Mouse (Mus musculus) inflammation-experienced regulatory T-cells, adult 6 months (primary cell): ENCODE data around the gene Id1. TPM values are rescaled to one million over a fixed set of nuclear protein-coding genes. Genes with fewer than 3 reads are reported as not detected.
A peak's percentile ranks its signal among the peaks of the same experiment; 100 is the strongest.

Experiments used
- ATAC-seq: one replicate; pipeline ENCODE4 v1.8.0; 2017
- polyA plus RNA-seq, 3 experiments: library from polyadenylated mRNA; unstranded; fragments of 100-300 nt; shearing (Covaris generic); gene quantifications; one replicate each; pipeline ENCODE4 v1.2.1; 2017

Gene Id1
- polyA plus RNA-seq, 3 experiments from 2014 or later: 0.91 TPM; not detected in 2

DNA sequence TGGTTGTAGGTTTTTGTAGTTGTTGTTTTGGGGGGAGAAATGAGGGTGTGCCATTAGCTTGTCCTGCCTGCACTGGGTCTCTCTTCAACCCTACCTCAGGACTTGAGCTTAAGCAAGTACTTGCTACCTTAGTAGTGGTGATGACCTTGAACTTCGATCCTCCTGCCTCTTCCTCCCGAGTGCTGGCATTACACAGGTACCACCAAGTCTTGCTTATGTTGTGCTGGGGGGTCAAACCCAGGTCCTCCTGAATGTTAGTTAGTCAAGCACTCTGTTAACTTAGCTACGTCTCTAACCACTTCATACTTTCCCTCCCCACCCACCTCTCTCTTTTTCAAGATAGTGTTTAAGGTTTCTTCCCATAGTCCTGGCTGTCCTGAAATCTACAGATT, 11.7 kb upstream of the Id1 start:
- ATAC-seq: no peak

DNA sequence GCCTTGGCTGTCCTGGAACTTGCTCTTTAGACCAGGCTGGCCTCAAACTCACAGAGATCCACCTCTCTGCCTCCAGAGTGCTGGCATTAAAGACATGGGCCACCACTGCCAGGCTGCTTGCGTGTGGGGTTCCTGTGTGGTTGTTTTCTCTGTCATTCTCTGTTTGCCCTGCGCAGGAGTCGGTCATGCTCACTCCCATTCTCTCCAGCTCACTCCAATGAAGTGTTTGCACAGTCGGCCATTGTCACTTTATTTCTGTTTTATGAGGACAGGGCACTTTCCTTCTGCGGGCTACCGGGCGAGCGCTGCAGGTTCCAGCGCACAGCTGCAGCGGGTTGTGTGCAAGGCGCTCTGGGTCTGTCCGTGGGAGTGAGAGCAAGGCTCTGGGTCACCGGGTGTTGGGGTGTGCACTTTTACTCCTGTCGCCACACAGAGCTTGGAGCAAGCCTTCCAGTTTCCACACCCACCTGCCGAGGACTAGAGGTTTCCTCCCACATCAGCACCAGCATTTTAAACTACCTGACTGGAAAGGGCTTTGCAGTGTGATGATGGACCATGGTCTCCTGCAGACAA, 10.8 kb upstream of the Id1 start:
- ATAC-seq: no peak

DNA sequence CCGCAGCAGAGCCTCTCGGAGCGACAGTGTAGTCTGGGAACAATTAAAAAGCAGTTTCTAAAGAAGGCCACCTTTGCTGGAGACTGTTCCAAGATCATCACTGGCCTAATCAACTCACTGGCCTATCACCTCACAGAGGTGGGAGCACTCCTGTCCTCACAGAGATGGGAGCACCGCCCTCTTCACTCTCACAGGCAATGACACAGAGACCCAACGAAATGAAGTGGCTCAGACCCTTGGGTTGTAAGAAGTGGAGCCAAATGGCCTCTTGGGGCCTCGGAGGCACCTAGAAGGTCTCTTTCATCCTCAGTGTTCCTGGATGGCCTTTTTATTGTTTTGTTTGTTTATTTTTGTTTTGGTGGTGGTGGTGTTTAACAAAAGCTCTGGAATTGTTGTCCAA, 9.8 kb upstream of the Id1 start:
- no peak for ATAC-seq

DNA sequence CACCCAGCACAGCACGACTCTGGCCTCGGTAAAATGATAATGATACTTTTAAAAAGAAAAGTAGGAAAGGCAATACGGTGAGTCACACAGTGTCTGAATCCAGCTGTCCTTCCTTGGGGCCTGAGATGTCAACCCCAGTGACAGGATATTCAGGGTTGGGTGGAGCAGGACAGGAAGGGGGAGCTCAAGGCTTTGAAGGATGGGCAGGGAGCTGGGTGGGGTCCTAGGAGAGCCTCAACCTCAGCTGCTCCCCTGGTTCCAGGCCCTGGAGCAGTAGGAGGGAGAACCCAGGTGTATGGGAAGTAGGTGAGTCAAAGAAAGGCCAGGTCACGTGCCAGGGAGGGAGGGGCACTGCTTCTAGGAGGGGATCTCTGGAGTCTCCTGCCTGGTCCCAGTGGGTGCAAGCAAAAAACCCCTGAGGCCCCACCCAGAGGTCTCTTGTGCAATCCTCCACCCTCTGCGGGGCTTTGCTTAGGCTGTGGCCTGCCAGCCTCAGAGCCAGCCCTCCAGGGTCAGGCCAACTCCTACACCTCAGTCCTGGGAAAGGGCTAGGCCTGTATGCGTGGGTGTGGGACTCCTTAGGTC, 9.2 kb upstream of the Id1 start:
- no peak for ATAC-seq

DNA sequence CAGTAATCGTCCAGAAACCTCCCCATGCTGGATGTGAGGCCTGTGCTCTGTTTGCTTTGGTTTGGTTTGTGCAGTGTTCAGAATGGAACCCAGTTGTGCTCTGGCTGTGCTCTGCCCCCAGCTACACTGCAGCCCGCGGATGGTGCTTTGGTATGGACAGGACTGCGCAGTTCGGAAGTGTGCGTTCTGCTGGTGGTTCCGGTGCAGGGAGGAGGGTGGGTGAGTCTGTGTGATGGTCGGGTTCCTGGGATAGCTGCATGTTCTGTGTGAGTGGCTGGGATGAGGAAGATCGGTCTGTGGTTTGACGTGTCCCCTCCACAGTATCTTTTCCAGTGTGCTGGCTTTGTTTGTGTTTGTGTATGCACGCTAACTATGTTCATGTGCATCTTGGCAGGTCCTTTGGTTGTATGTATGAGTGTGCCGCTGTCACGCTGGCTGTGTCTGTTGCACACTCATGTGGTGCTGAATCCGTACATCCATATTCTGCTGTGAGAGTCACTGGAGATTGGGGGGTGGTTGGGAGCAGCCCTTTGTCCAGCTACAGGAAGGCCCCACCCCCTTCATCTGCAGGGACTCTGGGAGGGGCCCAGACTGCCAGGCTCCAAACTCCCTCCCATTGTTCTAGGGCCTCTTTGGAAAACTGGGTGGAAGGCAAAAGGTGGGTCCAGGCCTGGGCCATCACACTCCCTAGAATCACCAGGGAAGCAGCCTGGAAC, 8.1 kb upstream of the Id1 start:
- ATAC-seq: no peak

DNA sequence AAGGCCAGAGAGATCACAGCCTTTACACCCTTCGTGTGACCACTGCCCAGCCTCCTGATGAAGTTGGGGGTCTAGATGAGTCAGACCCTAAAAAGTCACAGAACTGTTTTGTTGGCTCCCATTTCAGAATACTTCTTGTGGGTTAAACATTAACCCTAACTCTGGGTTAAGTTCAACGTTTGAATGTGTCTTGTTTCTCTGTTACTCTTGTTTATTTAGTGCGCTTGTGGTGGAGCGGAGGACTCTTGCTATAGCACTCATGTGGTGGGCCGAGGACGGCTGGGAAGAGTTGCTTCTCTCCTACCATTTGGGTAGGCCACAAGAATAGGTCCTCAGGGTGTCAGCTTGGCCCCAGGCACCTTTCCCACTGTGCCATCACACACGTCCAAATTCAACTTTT, 7.5 kb upstream of the Id1 start:
- ATAC-seq: no peak

DNA sequence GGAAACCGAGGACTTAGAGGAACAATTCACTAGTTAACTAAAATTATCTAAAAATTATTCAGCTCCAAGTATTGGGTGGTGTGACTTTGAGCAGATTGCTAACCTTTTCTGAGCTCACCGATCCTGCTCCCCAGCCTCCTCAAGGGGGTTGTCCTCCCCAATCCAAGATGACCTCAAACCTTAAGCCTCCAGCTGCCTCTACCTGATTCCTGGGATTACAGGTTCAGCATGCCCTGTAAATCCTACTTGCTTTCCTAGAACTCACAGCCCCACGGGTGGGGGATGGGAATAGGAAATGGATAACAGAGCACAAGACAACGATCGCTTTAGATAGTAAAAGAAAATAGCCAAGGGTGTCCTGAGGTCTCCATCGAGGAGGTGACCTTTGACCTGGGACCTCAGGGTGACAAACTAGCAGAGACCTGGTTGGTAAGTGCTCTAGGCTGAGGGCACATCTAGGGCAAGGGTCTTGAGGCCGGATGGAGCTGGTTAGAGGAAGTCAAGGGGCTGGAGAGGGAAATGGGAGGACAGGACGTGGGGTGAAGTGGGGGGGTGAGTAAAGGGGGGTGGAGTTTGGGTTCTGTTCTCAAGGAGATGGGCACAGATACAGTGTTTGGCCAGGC, 6.9 kb upstream of the Id1 start:
- no peak for ATAC-seq

DNA sequence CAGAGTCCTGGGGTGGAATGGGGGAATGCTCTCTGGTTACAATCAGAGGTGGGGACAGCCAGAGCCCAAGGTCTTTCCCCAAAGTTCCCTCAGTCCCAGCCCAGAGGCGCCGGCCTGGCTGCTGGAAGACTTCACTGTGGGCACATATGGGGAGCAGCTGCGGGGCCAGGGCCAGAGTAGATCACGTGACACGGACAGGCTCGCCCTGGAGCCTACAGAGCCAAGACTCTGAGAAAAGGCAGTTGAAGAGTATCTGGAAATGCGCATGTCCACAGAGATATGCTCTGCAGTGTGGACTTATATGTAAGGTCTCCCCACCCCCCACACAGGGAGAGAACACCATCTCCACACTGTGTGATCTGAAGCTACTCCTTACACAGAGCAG, 6.4 kb upstream of the Id1 start:
- ATAC-seq: no peak

DNA sequence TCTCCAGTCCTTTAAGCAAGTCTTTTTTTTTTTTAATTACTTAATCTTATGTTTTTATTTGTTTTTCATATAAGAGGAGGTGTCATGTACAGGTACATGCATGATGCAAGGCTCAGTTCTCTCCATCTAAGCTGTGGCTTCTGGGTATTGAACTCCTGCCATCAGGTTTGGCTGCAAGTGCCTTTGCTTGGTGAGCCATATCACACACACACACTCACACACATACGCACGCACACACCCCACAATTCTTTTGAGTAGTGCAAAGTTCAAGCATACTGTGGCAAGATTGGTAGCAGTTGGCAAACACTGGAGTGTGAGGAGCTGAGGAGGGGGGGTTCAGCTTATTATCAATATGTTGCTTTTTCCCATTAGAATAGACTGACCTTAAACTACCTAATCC, 2.9 kb upstream of the Id1 start:
- no peak for ATAC-seq

DNA sequence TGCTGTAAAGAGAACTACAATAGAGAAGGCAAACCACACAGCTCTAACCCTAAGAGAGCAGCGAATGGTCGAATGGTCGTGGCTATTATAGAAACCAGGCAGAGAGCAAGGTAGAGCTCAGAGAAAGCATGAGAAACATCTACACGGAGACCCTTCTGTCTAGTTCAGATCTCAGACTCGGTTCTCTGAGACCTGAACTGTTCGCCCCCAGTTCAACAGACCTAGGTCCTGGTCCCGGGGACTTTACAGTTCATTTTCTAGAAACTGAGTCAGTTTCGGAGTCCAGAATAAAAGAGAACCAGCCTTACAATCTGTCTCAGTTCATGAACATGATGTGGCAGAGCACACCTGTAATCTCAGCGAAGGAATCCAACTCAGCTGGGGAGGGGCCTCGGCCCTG, 1.6 kb upstream of the Id1 start:
- ATAC-seq: no peak

DNA sequence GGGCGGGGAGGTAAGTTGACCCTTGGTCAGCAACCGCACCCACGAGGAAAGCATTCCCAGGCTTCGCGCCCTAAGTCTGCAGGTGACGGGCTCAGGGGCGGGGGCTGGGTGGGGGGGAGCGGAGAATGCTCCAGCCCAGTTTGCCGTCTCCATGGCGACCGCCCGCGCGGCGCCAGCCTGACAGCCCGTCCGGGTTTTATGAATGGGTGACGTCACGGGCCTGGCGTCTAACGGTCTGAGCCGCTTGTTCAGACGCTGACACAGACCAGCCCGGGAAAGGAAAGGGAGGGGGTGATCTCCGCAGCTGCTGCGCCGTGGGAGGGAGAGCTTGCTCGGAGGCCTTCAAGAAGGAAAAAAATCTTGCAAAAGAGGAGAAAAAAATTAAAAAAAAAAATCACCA, 1.1 kb upstream of the Id1 start:
- peak; percentile 66 for ATAC-seq

DNA sequence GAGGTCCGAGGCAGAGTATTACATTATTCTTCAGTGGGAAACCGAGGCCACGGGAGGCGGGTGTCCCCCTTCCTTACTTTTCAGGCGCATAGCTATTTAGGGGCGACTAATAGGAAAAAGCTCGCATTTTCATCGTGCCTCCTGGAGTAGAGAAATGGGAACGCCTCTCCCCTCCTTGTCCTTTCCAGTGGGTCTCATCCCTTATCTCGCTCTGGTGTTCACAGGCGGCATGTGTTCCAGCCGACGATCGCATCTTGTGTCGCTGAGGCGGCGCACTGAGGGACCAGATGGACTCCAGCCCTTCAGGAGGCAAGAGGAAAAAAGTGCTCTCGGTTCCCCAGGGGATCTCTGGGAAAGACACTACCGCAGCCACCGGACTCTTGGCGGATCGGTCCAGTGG, 697 bp downstream of the Id1 start:
- ATAC-seq: no peak

DNA sequence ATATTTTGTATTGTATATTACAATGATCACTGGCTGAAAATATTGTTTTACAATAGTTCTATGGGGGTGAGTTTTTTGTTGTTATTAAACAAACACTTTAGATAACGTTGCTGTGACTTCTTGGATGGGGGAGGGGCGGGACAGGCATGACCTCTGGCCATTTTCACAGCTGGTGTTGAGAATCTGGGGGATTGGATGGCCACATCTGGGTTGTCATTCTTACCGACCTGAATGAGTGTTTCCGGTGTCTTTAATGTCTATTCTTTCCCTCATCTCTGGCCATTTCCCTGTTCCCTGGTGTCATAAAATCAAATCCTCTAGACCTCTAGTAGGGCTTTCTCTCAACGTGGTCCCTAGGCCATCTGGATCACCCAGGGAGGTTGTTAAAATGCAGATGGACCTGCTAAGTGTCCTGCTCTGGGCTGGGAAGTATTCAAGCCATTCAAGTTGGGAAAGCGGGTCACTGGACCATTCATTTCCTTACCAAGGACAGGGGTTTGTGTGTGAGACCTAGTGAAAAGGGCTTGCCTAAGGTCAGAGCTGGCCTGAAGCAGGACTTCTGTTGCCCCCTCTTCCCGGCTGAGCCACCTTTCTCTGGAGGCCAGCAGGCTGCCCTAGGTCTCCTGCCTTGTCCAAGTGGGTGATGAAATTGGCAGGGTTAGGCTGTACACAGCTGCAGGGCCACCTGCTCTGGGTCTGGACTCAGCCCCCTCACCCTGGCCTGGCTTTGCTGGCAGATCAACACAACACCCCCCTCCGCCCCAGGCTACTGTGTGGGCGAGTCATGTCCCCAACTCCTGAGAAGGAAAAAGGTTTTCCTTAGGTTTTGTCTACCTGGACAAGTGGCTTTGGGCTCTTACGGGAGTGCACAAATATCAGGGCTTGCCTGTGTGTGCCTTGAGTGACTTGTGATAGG, 1.5 kb downstream of the Id1 start:
- ATAC-seq: no peak

DNA sequence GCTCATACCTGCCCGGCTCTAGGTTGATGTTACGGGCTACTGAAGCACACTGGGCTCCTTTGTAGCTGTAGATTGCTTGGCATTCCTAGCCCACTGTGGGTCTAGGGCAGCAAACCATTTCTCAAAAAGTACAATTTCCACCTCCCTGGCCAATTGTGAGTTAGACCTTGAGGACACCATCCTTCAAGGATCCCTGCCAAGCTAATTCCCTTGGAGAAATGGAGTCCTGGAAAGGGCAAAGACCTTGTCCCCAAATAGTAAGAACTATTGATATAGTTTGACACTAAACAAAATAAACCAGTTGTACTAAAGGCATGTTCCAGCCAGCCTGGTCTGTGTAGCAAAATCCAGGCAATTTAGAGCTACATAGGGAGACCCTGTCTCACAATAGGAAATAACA, 2.3 kb downstream of the Id1 start:
- no peak for ATAC-seq

DNA sequence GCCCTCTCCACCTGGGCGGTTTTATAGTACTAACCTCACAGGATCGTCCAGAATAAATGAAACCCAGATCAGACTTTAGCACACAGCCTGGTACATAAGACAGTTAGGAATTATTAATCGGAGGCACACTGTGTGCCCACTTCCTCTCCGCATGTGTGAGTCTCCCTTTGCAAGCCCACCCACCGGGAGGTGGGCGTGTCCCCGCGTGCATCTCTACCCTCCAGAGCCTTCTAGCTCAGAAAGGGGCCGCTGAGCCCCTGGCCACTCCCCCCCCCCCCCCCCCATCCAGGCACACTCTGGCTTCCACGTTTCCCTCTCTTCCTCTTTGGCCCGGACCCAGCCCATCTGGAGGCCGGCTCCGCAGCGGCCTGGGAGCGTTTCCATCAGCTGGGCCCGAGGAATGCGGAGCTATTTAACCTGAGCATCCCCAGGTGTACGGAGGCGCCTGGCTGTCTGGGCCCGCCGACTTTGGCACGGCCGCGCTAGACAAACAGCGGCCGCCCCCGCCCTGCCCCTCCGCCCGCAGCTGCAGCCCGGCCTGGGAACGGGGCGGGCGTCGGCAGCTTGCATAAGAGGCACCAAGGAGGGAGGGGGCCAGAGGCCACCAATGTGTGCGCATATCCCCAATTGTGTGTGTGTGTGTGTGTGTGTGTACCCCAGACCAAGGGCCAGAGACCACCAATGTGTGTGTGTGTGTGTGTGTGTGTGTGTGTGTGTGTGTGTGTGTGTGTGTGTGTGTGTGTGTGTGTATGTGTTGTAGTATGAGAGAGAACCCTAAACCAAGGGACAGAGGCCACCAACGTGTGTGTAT, 3.2 kb downstream of the Id1 start:
- no peak for ATAC-seq

DNA sequence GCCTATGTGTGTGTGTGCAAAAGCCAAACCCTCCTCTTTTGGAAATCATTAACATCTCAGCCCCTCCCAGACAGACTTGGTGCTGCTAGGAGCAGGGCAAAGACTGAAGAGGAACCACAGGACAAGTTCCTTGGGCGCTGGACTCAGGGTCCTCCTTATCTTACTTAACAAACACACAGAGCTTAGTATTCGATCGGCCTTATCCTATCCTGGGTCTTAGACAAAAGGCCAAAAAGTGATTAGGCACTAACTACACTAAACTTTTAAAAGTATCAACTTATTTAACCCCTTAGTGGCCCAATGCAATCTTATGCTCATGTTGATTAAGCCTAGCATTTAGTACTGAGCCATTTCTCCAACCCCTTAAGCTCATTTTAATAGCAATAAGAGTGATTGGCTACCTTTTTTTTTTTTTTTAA, 3.8 kb downstream of the Id1 start:
- ATAC-seq: no peak

DNA sequence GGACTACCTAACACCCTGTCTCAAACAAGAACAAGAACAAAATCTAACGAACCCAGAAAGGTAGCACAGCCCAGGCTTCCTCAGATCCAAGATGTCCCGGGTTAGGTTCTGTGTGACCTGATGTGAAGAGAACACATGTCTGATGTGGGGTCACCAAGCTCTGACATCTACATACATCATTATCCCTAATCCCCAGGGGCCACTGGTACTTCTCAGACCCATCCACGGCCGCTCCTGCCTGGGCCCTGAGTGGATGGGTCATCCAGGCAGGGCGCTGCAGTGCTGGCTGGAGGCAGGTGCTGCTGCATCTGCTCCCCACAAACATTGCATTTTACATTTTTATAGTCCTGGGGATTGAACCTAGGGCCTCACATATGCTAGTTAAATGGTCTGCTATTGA, 4.4 kb downstream of the Id1 start:
- no peak for ATAC-seq

DNA sequence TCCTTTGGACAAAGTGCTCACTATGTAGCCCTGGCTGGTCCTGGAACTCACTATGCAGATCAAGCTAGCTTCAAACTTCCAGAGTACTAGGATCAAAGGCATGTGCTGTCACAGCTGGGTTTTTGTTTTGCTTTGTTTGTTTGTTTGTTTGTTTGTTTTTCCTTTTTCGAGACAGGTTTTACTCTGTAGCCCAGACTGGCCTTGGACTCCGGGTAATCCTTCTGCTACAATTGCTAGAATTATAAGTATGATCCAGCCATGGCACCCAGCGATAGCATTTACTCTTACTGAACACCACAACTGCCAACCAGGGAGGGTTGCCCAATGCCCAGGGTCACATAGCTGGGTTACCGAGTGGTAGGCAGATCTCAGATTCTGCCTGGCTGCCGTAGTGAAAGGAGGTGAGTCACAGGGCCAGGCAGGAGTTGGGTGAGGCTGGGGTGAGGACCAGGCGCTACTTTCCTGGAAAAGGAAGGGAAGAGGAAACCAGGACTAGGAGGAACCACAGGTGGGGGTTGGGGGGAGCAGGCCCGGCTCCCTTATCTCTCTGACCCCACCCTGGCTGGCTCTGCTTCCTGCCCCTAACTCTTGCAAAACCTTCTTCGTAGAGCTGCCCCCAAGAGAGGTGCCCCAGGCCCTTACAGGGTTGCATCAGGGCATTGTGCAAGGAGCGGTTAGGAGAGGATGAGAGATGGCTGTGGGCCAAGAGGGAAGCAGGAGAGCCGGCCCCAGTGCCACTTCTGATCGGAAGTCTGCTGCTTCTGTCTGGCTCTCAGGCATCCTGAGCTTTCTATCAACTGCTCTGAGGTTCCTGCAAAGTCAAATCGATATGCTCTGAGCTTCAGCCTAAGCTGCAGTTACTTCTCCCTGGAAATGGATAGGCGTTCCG, 5.3 kb downstream of the Id1 start:
- ATAC-seq: no peak

DNA sequence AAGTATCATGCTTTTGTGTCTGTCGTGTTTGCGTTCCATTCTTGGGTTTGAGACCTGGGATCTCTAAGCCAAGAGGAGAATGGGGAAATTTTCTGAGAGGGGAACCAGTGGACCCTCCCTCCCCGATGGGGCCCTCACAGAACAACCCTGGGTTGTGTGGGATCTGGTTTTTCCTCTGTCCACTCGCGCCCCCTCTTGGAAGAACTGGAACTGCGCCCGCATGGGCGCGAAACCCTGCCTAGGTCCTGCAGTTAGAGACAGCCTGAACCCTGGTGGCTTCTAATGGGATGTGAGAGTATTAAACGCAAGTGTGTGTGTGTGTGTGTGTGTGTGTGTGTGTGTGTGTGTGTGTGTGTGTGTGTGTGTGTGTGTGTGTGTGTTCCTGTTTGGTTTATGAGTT, 6.4 kb downstream of the Id1 start:
- peak; percentile 32 for ATAC-seq

DNA sequence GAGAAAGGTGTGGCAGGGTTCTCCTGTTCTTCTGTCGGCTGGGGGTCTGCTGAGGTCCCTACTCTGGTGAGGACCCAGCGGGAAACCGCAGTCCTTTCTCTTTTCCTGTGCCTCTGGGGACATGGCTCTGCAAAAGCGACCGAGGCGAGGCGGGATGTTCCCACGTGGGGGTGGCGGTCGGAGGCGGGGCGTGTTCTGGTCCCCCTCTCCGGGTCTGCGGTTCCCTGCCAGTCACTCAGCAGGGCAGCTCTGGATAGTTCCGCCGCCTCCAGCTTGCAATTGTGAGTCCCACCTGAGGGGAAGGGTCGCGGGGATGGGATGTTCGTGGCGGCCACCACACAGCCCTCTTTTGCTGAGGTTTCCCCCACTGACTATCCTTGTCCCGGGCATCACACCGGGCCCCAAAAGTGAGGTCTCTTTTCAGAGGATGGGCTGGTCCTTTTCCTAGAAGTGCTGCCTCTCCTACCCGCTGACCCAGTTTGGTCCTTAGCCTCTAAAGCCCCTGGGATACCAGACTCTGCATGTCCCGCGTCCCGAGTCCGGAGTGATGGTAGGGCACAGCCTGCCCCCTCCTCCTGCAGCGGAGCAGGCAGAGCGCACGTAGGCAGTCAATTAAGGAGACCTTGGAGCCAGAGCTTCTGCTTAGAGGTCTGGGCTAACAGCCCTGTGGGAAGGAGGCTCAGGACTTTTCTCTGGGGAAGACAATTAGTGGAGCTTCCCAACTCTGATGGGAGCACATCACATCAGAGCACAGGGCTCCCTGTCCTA, 18.1 kb downstream of the Id1 start, which contains the start of gene Cox4i2:
Gene Cox4i2, plus strand, starts transcription at position 230 of the 768 bp plus-strand sequence.
- no peak for ATAC-seq
